ENCODE assay signal across 13 mouse cellular contexts in genomic region chr1:88491617-88492378, GRCm38 (mm10). TPM values are rescaled to one million over a fixed set of nuclear protein-coding genes. Genes with fewer than 3 reads are reported as not detected.
A peak's percentile ranks its signal among the peaks of the same experiment; 100 is the strongest.
DNase-seq lines count a peak whose midpoint lies in the region; ATAC-seq and TF ChIP-seq lines count a peak whose summit lies in the region.
"Had no signal": no experiment of that assay in that cellular context is flagged by ENCODE, and none has a peak within 500 bp of the region (broad histone marks: within the 10 kb centered on the region; RNA-seq: fewer than 3 reads in every experiment).

No protein-coding gene starts in this region.

- no peaks in the 10 kb centered on the region for H3K9me3 ChIP-seq in heart, embryonic 10.5 days
- no peaks in the 10 kb centered on the region; the same call in 1 of the 2 replicates for H3K9me3 ChIP-seq in G1E (replicated peaks)
- no peaks in the 10 kb centered on the region for H3K9me3 ChIP-seq in liver, embryonic 13.5 days (replicated peaks)
- H3K9me3 ChIP-seq in forebrain, embryonic 14.5 days (replicated peaks; ENCODE audit: control insufficient read depth, low read length): no peaks in the 10 kb centered on the region
- H3K9me3 ChIP-seq: forebrain, embryonic 13.5 days had no signal

- H3K27ac ChIP-seq in heart, embryonic 10.5 days: peak overlapping the region; percentile 79
- H3K27ac ChIP-seq in liver, embryonic 13.5 days: peak overlapping the region; percentile 96
- H3K27ac ChIP-seq in forebrain, embryonic 14.5 days (ENCODE audit: low read depth, low read length): no peak overlapping the region
- H3K27ac ChIP-seq: forebrain, embryonic 13.5 days; kidney, postnatal 0 days had no signal

- no peaks in the 10 kb centered on the region for H3K27me3 ChIP-seq in heart, embryonic 10.5 days (ENCODE audit: insufficient read depth, poor library complexity, severe bottlenecking)
- no peaks in the 10 kb centered on the region for H3K27me3 ChIP-seq in G1E (ENCODE audit: insufficient read depth, low read length)
- no peaks in the 10 kb centered on the region for H3K27me3 ChIP-seq in liver, embryonic 13.5 days
- no peaks in the 10 kb centered on the region for H3K27me3 ChIP-seq in forebrain, embryonic 14.5 days (replicated peaks; ENCODE audit: control insufficient read depth, insufficient read depth, low read length)
- H3K27me3 ChIP-seq: forebrain, embryonic 13.5 days had no signal

- intact Hi-C loops in heart, postnatal 14 days (cut with DNase I): no loop called here

- H3K4me2 ChIP-seq in liver, embryonic 13.5 days: peak overlapping the region; percentile 72
- H3K4me2 ChIP-seq in forebrain, embryonic 14.5 days (ENCODE audit: low read length): no peak overlapping the region
- H3K4me2 ChIP-seq: forebrain, embryonic 13.5 days had no signal

- peak; percentile 88 for ATAC-seq in G1E (ENCODE audit: extremely low read depth, insufficient number of reproducible peaks, low FRiP score, poor library complexity, severe bottlenecking)
- ATAC-seq in erythroid progenitor cell, adult 5-6 weeks (replicated peaks; ENCODE audit: low FRiP score, poor library complexity, severe bottlenecking): peak; percentile 93
- ATAC-seq in liver, embryonic 13.5 days (ENCODE audit: low read depth): peak; percentile 93
- no peak for ATAC-seq in forebrain, embryonic 14.5 days
- ATAC-seq: forebrain, embryonic 13.5 days had no signal

- H3K36me3 ChIP-seq in heart, embryonic 10.5 days: no peaks in the 10 kb centered on the region
- H3K36me3 ChIP-seq in G1E (replicated peaks): no peaks in the 10 kb centered on the region
- no peaks in the 10 kb centered on the region for H3K36me3 ChIP-seq in liver, embryonic 13.5 days
- no peaks in the 10 kb centered on the region for H3K36me3 ChIP-seq in forebrain, embryonic 14.5 days (ENCODE audit: control insufficient read depth, insufficient read depth, low read length)

- WGBS in heart, embryonic 10.5 days: 51% methylated on average over 17 of the region's 17 CpGs
- WGBS in liver, embryonic 13.5 days (ENCODE audit: insufficient replicate concordance): 8% methylated on average over 17 of the region's 17 CpGs
- WGBS in forebrain, embryonic 14.5 days: 88% methylated on average over 17 of the region's 17 CpGs

- H3K4me3 ChIP-seq in heart, embryonic 10.5 days: no peak overlapping the region
- peak overlapping the region; percentile 13; the same call in 1 of the 2 replicates for H3K4me3 ChIP-seq in G1E (ENCODE audit: low read depth, low read length)
- H3K4me3 ChIP-seq in liver, embryonic 13.5 days (replicated peaks): peak overlapping the region; percentile 32
- no peak overlapping the region for H3K4me3 ChIP-seq in forebrain, embryonic 14.5 days (ENCODE audit: low read depth, low read length)
- H3K4me3 ChIP-seq: forebrain, embryonic 13.5 days had no signal

- H3K4me1 ChIP-seq in heart, embryonic 10.5 days: peaks cover 47% of the 10 kb centered on the region
- peaks cover 91% of the 10 kb centered on the region for H3K4me1 ChIP-seq in G1E (ENCODE audit: insufficient read depth, low read depth, low read length)
- H3K4me1 ChIP-seq in liver, embryonic 13.5 days (replicated peaks): peaks cover 94% of the 10 kb centered on the region
- no peaks in the 10 kb centered on the region for H3K4me1 ChIP-seq in forebrain, embryonic 14.5 days (ENCODE audit: control insufficient read depth, insufficient read depth, low read length)
- H3K4me1 ChIP-seq: forebrain, embryonic 13.5 days had no signal

- peak; percentile 93 for DNase-seq in heart, embryonic 10.5 days (ENCODE audit: low spot score)
- no peak for DNase-seq in heart, postnatal 14 days
- DNase-seq in G1E (ENCODE audit: low spot score): peak; percentile 91
- DNase-seq in liver, embryonic 13.5 days: peak; percentile 85
- DNase-seq in testis, postnatal 14 days (ENCODE audit: low spot score): no peak
- DNase-seq in forebrain, embryonic 14.5 days (ENCODE audit: low spot score): no peak
- DNase-seq in natural killer cell, adult 2 months (ENCODE audit: low spot score in 2 of 2): no peak
- DNase-seq: gastrocnemius, postnatal 36 days; heart, postnatal 4 days; lung, postnatal 14 days had no signal

- H3K9ac ChIP-seq in liver, embryonic 13.5 days: peak overlapping the region; percentile 63
- H3K9ac ChIP-seq in forebrain, embryonic 14.5 days (ENCODE audit: low read length): no peak overlapping the region
- H3K9ac ChIP-seq: forebrain, embryonic 13.5 days had no signal

- TF ChIP-seq CTCF in G1E (IDR thresholded peaks at IDR 0.05; ENCODE audit: low read depth, low read length): no peak

RNA-seq across cellular contexts. Expression of gene Glrp1, which starts 18.1 kb away (rescaled TPM):
- 0.10 TPM in 1 of 2 replicates, not detected in the other for polyA plus RNA-seq in heart, embryonic 10.5 days (2016; fragmentation: Nextera tagmentation; extraction: Ambion mirVana)
- total RNA-seq in heart, postnatal 14 days (2021): not detected
- not detected in 2 replicates for total RNA-seq in G1E (2014; fragmentation: Nextera tagmentation)
- 0.16 TPM in 1 of 2 replicates, not detected in the other for total RNA-seq in G1E (2017)
- not detected in 2 replicates for polyA plus RNA-seq in G1E (2012)
- not detected in 2 replicates for total RNA-seq in erythroid progenitor cell, adult 5-6 weeks (2015; ENCODE audit: low replicate concordance)
- total RNA-seq in erythroid progenitor cell, adult 5-6 weeks (2017; ENCODE audit: low replicate concordance): not detected in 2 replicates
- 0.09 and 0.17 TPM in 2 replicates for polyA plus RNA-seq in liver, embryonic 13.5 days (2015; fragmentation: Nextera tagmentation; extraction: Ambion mirVana)
- polyA plus RNA-seq in forebrain, embryonic 14.5 days (2014; fragmentation: Nextera tagmentation; extraction: Ambion mirVana): not detected in 2 replicates
- total RNA-seq: gastrocnemius, postnatal 36 days; heart, postnatal 4 days had no signal
- polyA plus RNA-seq: forebrain, embryonic 13.5 days had no signal

Comparison
In these comparisons a context has a peak if more than half of its experiments do, and no peak if none do; other contexts are left out.
1. DNase-seq: peak in heart, embryonic 10.5 days (single experiment), G1E (single experiment) and liver, embryonic 13.5 days (single experiment); none in heart, postnatal 14 days (0 of 2), testis, postnatal 14 days (single experiment), forebrain, embryonic 14.5 days (single experiment) and natural killer cell, adult 2 months (0 of 2).
2. H3K4me3 ChIP-seq: peak in G1E (single experiment) and liver, embryonic 13.5 days (single experiment); none in heart, embryonic 10.5 days (single experiment) and forebrain, embryonic 14.5 days (single experiment).